Mouse (Mus musculus) cerebellum, adult 11 months (tissue): ENCODE results near the gene Dmrta2.

Source experiments
- DNase-seq: peaks from one replicate; pipeline ENCODE4 v3.0.0; 2022

The Dmrta2 gene

DNA sequence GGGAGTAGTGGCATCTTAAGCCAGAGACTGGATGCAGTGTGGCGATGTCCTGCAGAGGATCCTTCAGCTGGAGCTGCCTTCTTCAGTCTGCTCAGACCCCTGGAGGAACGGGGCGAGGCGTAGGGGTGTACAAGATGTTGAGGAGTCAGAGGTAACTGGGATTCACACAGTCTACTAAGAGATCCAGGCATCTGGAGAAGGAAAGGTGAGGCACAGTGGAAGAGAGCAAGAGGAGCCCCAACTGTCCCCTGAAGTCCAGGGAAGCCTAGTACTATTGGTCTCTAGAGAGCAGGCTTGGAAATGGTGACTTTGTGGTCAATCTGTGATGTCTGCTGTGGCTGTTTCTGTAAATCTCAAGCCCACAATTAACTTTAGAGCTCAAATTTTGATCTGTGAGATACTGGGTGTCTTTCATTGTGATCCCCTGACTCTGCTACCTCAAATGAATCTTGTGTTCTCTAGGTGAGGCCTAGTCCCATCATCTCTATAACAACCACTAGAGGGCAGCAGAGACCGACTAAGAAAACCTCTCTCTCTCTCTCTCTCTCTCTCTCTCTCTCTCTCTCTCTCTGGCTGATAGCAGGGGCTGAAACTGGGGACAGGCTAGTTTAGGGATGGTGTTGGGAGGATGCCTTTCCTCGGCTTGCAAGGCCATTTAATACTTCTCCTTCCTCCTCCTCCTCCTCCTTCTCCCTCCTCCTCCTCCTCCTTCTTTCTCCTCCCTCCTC, 50.8 kb downstream of the Dmrta2 start:
- no peak for DNase-seq

DNA sequence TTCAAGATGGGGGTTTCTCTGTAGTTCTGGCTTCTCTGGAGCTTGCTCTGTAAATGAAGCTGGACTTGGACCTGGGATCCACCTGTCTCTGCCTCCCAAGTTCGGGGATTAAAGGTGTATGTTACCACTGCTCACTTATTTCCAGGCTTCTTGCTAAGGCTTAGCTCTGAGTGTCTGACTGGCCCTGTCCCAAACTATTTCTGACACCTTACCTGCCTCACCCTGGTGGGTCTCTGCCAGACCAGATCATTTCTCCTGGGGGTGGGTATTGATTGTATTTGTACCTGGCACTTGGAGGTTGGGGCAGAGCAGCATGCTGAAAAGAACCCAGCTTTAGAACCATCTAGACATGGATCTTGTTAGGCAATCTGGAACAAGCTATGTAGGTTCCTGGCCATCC, 51.6 kb downstream of the Dmrta2 start:
- DNase-seq = no peak
